Mouse (Mus musculus): ENCODE data around the gene Cypt4.
"Not testable (repeated sequence)": the region's sequence is repeated elsewhere in the genome, so short reads cannot be mapped to it uniquely, and the experiment has no call there.

The Cypt4 gene

DNA sequence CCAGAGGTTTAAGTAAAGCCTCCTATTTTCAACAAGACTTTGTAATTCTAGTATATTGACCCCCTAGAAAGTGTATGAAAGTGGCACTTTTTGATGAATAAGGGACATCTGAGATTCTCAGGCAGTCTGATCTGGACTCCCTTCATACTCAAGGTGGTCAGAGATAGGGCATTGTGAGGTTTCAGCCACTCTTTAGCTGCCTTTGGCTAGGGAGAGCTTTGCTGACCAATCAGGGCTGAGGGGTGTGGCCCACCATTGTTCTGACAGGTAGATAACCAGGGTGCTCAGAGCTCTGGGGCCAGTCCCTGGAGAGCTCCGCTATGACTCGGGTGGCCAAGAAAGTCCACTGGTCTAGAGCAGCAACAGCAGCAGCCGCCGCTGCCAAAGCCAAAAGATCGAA lies at the start of gene Cypt4:
Gene Cypt4, plus strand, starts transcription at position 301 of the 400 bp plus-strand sequence.
- DNase-seq, result no peak

DNA sequence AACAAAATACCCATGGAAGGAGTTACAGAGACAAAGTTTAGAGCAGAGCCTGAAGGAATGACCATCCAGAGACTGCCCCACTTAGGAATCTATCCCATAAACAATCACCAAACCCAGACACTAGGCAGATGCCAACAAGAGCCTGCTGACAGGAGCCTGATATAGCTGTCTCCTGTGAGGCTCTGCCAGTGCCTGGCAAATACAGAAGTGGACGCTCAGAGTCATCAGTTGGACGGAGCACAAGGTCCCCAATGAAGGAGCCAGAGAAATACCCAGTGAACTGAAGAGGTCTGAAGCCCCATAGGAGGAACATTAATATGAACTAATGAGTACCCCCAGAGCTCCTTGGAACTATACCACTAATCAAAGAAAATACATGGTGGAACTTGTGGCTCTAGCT lies 12.3 kb downstream of the Cypt4 start:
- not testable (repeated sequence) for DNase-seq

Measured in right cerebral cortex, postnatal 14 days (tissue).